Mouse (Mus musculus): Measurements from ENCODE around the gene Armh3. TPM values are rescaled to one million over a fixed set of nuclear protein-coding genes. Genes with fewer than 3 reads are reported as not detected.

Armh3 gene
- total RNA-seq, 2 experiments from 2014 or later = 16.7 to 17.2 TPM

DNA sequence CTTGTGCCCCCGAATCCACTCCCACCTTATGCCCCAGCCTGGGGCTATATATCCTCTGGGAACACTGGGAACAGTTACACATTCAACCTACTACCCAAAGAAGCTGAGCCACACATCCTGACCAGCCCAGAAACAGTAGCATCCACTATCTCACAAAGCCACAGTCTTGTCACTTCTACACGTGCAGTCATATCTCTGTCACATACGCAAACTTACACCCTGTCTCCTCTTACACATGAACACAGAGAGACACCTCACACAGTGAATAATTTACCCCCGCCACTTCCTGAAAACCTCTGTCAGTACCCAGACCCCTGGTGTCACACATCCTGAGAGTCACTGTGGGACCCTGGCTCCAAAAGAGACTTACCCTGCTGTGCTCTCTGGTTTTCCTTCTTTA is 195.6 kb downstream of the Armh3 start:
- DNase-seq = no peak
- intact Hi-C loops (cut with DNase I) = no loop called here

DNA sequence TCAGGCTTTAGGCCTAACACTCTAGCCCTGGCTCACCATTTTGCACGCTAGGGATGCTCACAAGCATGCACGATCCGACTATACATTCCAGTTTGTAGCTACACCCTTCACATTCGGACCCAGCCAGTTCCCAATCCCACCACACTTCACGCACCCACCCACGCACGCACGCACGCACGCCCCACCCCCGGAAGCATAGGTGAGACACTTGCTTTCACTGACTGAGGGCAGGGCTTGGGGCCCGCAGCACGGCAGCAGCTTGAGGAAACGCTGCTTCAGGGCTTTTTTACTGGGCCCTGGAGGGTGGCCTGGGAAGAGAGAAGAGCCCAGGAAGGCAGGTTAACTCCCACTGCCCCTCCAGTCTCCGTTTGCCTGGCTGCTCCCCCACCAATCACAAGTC is 201.4 kb downstream of the Armh3 start:
- intact Hi-C loops (cut with DNase I) = no loop called here
- no peak for DNase-seq

- no peak for DNase-seq
- intact Hi-C loops (cut with DNase I) = no loop called here
Measured at GRCm38 (mm10) chr19:45796061-45796556, 202.2 kb downstream of the Armh3 start.

- intact Hi-C loops (cut with DNase I) = no loop called here
- DNase-seq = no peak
Measured at GRCm38 (mm10) chr19:45795406-45795944, 202.8 kb downstream of the Armh3 start.

DNA sequence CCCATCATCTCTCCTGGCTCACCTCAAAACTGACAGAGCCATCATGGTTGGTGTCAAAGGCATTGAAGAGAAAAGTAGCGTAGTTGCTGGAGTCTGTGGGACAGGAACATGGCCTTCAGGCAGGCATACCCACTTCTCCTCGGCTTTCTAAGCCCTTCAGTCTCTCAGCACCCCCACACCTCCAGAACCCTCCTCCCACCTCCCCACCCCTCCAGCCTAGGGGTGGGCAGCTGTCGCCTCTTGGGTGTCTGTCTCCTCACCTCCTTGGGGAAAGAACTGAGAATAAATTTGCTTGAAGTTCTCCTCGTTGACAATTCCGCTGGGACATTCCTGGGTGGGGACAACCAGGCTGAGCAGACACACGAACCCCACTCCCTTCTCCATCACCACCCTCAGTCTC is 203.6 kb downstream of the Armh3 start:
- DNase-seq = no peak

DNA sequence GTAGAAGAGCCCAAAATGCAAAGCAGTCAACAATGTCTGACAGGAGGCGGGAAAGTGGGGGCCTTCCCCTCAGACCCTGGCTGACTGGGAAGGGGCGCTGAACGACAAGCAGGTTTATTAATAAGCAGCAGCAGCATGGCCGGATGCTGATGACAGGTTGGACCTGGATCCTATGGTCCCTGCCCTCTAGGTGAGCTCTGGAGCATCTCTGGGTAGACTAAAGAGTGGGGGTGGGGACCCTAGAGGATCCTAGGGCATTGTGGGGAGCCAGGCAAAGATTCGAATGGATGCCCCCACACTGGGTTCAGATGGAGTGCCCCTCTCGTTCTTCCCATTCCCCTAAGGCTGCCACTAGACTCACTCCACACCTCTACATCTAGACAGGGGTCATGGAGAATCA is 205.9 kb downstream of the Armh3 start:
- no peak for DNase-seq
- intact Hi-C loops (cut with DNase I) = no loop called here

More for the DNA sequence above, 203.6 kb downstream of the Armh3 start:
- intact Hi-C loops (cut with DNase I) = no loop called here

- DNase-seq = no peak
- intact Hi-C loops (cut with DNase I) = no loop called here
Measured at GRCm38 (mm10) chr19:45789888-45790874, 208.1 kb downstream of the Armh3 start.

DNA sequence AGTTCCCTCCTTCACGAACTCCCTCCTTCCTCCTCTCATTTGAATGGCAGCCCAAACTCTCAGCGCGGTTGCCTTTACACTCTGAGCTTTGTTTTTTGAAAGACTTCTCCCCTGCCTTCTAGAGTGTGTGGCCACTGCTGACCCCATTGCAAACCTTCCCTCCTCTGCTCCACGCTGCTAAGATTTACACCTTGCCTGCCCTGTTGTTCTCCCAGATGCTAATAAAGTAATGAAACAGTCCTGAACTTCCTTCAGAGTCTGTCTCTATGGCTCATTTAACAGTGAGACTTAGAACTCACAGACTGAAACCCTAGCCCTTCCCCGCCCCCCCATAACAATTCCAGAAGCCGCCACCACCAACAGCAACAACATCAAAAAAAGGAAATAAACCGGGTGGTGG is 208.9 kb downstream of the Armh3 start:
- intact Hi-C loops (cut with DNase I) = no loop called here

GRCm38 (mm10) chr19:45788337-45788736 is 210.0 kb downstream of the Armh3 start:
- no peak for DNase-seq
- intact Hi-C loops (cut with DNase I) = no loop called here

More for the DNA sequence above, 208.9 kb downstream of the Armh3 start:
- DNase-seq = no peak

DNA sequence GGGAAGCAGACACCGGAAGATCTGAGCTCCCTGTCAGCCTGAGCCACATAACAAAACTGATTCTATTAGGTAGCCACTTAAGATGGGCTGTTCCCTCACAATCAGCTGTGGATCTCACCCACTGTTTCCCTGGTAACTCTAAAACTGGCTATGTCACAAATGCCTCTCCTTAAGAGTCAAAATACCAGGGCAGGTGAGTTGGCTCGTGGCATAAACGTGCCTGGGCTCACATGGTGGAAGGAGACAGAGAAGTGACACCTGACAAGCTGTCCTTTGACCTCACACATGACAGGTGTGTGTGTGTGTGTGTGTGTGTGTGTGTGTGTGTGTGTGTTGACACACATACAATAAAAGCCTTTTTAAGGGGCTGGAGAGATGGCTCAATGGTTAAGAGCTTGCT is 210.8 kb downstream of the Armh3 start:
- no peak for DNase-seq
- intact Hi-C loops (cut with DNase I) = no loop called here

GRCm38 (mm10) chr19:45785470-45785869 is 212.8 kb downstream of the Armh3 start:
- intact Hi-C loops (cut with DNase I) = no loop called here

GRCm38 (mm10) chr19:45783933-45784576 is 214.2 kb downstream of the Armh3 start:
- no peak for DNase-seq
- intact Hi-C loops (cut with DNase I) = no loop called here

More at GRCm38 (mm10) chr19:45785470-45785869, 212.8 kb downstream of the Armh3 start:
- no peak for DNase-seq

DNA sequence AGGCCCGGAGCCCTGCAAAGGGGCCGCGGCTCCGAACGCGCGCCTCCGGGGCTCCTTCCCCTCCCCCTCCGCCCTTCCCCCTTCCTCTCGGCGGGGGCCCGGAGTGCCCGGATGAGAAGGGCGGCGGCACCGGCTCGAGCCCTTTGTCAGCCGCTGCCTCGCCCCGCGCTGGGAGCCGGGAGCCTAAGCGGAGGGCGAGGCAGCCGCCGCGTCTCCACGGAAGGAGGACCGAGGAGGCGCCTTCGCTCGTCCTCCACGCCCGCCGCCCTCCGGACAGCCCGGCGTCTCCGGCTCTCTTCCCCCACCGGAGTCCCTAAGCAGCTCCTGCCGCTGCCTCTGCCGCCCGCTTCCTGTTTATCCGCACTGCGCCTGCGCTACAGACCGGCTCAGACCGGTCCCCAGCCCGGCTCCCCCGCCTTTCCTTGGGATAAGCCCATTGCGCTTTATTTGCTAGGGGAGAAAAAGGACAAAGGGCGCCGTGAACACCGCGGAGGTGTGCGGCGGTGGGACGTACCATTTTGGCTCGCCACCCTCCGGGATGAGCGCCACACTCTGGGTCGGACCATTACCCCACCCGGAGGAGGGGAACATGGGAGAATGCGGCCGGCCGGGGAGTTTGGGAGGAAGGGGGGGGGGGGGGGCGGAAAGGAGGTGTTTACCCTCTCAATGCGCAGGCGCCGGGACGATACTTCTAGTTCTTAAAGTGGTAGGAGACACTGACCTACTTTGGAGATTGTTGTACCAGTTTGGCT is 214.9 kb downstream of the Armh3 start, which contains the start of gene Mgea5:
Gene Mgea5 (minus strand): TSS at position 657 of the 752 bp plus-strand sequence.
- intact Hi-C loops (cut with DNase I) = no loop called here
- peak; percentile 97 to 99 for DNase-seq

DNA sequence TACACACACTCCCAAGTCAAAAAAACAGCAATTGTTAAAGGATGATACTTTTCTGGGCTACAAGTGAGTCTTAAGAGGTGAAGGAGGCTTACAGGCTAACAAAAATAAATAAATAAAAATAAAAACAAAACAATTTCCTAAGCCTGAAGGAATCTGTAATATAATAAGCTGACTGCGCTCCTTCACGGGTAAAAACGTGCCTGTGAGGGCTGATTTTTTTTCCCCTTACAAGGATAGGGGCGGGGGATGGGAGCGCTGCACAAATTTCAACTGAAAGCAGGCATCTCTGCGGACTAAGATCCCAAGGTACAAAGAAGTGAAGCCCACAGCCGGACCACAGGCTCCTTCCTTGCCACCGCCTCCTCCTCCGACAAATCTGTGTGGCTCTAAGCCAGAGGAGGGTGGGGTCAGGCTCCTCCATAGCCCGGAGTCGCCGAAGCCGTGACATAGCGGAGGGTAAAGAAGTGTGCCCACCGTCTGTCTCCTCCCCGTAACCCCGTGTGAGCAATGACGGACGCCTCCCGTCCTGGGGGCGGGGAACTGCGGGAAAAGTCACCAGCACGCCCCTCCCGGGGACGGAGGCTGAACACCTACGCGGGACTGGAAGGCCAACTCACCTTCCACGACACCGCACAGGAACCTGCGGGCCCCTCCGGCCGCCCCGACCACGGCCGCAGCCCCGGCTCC is 215.8 kb downstream of the Armh3 start:
- intact Hi-C loops (cut with DNase I) = no loop called here
- peak; percentile 82 to 85 for DNase-seq

DNA sequence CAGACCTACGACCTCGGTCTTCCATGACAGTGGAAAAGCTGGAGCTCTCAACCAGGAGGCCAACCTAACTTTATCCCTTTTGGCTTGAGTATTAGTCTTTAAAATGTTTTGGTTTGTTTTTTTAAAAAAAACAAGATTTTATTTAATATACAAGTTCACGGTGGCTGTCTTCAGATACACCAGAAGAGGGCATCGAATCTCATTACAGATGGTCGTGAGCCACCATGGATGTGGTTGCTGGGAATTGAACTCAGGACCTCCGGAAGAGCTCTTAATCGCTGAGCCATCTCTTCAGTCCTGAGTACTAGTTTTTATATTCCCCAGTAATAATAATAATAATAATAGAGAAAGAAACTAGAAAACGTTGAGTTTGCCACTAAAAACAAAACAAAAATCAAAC is 216.6 kb downstream of the Armh3 start:
- no peak for DNase-seq
- intact Hi-C loops (cut with DNase I) = loop anchor here (2.0 kb wide), 1 partner anchor 33 kb away; the partner anchor contains the start of gene Npm3

GRCm38 (mm10) chr19:45780350-45780915 is 217.9 kb downstream of the Armh3 start:
- intact Hi-C loops (cut with DNase I) = loop anchor here (2.0 kb wide), 1 partner anchor 32 kb away; the partner anchor contains the start of gene Npm3
- DNase-seq = no peak

DNA sequence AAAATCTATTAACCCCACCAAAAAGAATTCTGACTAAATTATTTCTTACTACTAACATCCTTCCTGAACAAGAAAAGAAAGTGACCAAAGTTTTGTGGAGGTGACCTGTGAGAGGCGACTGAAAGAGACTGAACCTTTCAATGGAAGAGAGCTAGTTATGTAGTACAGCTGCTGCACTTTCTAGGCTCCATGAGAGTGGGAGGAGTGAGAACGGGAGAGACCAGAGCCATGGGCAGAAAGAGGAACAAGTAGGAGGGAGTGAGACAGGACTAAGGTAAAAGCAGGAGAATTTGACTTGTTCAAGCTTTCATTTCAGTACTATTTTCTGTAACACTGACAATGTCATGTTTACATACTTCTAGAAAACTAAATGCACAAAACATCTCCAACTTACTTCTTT is 222.8 kb downstream of the Armh3 start:
- intact Hi-C loops (cut with DNase I) = loop anchor here (1.0 kb wide), 1 partner anchor 8 kb away; no protein-coding TSS in a partner anchor
- no peak for DNase-seq

GRCm38 (mm10) chr19:45771501-45771900 is 226.8 kb downstream of the Armh3 start:
- intact Hi-C loops (cut with DNase I) = no loop called here
- DNase-seq = no peak
